Mouse (Mus musculus): ENCODE measurements around the gene Pde8b.

The Pde8b gene

DNA sequence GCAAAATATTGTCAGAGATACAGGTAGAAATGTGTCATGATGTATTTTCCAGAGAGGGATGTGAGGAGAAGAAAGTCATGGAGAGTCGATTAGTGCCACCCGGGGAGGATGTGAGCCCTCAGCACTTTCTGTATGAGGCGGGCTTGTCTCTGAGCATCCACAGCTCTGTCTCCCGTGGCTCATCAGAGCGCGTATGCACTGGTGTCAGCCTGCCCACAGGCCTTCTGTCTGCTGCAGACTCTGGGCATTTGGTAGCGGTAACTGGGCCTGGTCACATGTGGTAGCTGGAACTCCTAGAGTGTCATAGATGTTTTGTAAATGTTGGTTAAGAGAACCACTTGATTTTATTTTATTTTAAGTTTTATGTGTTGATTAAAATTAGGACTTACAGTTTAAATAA, 240.9 kb downstream of the Pde8b start:
- no peak for DNase-seq

DNA sequence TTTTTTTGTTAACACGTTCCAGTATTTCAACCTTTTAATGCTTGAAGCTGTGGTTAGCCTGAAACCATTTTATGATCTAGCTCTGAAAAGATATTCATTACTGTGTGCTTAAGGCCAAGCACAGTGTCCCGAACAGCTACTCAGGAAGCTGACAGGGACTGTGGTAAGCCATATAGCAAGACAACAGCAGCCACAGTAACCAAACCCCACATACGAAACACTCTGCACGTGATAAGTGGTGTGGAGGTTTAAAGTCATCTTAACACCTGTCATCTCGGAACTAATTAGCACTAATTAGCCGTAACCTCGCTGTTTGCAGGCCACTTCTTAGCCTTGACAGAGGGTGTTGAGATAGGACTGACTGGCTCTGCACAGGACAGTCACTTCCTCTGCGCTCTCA, 242.9 kb downstream of the Pde8b start:
- DNase-seq = no peak

DNA sequence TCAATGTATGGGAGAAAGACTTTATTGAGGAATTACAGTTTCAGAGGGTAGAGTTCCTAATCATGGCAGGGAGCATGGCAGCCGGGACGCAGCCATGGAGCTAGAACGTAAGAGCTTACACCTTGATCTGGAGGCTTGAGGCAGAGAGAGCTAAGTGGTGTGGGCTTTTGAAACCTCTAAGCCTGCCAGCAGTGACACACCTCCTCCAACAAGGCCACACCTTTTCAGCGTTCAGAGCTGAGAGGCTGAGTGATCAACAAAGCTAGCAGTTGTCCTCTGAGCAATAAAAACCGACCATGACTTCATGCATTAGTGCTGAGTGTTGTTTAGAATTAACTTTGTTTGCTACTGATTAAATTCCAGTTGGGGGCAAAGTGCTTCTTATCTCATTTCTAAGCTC, 259.6 kb downstream of the Pde8b start:
- DNase-seq = no peak

DNA sequence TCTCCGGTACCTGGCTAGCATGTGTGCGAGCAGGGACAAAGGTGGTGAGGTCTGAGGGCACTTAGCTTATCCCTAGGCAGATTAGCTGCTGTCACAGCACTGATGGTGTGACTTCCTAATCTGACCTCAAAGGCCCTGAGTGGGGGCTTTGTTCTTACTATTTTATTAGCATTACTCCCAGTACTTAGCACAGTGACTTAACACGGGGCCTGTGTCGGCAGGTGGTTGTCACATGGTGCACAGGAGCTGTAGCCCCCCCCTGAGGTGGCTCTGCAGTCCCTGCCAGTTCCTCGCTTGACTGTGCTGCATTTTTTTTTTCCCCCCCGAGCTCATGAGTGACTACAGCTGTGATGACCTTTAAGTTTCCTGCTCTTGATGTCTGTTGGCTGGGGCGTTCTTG, 271.1 kb downstream of the Pde8b start:
- DNase-seq = no peak

DNA sequence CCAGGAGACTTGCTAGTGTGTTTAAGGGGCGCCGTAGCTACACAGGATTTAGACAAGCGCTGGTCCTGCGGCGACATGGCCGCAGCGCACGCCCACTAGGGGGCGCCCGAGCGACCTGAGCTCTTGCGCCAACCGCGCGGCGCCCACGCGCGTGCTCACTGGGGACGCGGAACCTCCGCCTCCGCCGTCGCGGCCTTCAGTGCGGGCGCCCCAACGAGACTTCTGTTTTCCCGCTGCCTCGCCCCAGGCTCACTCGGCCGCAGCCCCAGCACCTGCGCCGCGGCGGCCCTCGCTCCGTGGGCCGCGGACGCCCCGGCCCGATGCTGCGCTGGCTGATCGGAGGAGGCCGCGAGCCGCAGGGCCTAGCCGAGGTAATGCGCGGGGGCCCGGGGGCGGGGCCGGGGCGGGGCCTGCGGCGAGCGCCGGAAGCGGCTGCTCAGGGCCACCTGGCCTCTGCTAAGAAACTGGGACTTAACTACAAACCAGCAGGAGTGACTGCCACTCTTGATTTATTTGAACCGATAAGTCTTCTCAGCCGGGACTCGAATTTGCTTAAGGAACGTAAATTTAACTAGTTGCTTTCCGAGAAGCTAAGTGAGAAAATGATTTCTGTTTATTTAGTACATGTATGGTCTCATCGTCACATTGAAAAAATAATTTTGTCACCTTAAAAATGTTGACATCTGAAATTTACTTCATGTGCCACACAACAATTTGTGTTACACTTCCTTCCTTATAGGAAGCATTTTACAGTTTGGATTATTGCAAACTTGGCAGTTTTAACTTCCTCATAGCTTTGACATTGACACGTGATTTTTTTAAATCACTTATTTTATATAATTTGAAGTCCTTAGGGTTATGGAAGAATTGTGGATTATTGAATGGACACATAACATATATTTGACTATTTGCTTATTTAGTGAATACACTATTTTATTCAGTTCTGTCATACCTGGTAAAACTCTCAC, 273.6 kb downstream of the Pde8b start, which contains the start of gene Wdr41:
Wdr41 (plus strand) TSS at position 126 of the 968 bp plus-strand sequence.
- peak; percentile 93 for DNase-seq

DNA sequence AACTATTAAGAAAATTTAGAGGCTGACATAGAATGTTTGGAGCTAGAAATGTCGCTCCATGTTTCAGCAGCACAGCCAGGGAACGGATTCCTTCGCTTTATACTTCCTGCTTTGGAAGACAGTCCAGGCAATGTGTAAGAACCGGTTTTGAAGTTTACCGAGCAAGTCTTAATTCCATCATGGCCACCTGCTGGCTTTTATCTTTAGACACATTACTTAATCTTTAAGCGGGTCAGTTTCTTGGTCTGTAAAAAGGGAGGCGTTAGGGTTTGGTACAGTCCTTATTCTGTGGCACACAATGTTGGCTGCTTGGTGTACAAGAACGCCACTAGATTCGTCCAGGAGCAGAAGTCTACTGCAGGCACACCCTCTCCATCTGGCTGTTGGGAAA, 274.3 kb downstream of the Pde8b start:
- DNase-seq = no peak
